Mouse (Mus musculus): Measurements from ENCODE around the gene Olfr1351. TPM values are rescaled to one million over a fixed set of nuclear protein-coding genes. Genes with fewer than 3 reads are reported as not detected.
"Not testable (repeated sequence)": the region's sequence is repeated elsewhere in the genome, so short reads cannot be mapped to it uniquely, and the experiment has no call there.

Gene Olfr1351
- polyA plus RNA-seq (2015; fragmentation: Nextera tagmentation; extraction: Ambion mirVana), result 0.17 TPM in 1 of 2 replicates, not detected in the other

DNA sequence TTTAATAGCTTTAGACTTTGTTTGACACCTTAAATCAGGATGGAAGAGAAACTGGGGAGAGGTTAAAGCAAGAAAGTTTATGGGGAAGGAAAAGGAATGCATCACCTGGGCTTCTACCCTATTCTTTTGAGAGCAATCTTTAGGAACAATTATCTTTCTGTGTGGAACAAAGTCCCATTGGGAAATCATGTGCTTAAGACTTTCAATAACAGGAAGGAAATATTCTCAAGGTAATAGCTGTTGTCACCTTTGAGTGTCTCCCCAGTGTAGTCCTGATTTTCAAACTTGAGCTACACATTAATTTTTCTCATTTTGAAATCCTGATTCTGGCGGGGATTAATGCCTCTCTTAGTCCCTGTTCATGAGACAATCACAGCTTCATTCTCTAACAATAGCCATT, at the start of gene Olfr1351:
TSS of gene Olfr1351 (plus strand) at position 301 of the 400 bp plus-strand sequence.
- Histone ChIP-seq H3K4me3 (replicated peaks) (no peak within 1 kb of the TSS), H3K4me2 (no peak within 1 kb of the TSS), H3K4me1 (no peaks in the 10 kb centered on the region), H3K27me3 (replicated peaks) (no peaks in the 10 kb centered on the region), H3K9ac (replicated peaks) (no peak within 1 kb of the TSS), H3K36me3 (no peaks in the 10 kb centered on the region), H3K27ac (replicated peaks) (no peak within 1 kb of the TSS), H3K9me3 (replicated peaks) (0 out of 2 replicates have a peak, but pooled peaks cover 3% of the 10 kb centered on the region)
- ATAC-seq (ENCODE audit: low FRiP score), result no peak
- 74% methylated on average over 1 of the region's 1 CpGs for WGBS

DNA sequence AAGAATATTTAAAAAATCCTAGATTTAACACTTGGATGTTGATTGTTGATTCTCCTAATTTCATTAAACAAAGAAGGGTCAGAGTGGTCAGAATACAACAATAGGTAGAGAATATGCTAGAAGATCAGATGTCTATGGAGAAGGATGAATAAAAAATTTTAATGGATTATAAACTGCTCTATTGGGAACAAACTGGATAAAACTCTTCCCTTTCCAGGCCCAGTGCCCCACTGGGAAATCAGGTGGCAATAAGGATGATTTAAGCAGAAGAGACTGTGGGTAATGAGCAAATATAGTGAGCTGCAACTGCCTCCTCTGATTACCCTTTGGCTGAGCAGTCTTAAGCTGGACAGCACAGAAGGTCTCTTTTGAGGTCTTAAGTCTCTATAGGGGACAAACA, 49.3 kb upstream of the Olfr1351 start, which contains the start of gene Olfr1353:
TSS of gene Olfr1353 (plus strand) at position 301 of the 400 bp plus-strand sequence.
- not testable (repeated sequence) for H3K4me2 ChIP-seq; H3K9ac ChIP-seq (replicated peaks); H3K9me3 ChIP-seq (replicated peaks); H3K4me1 ChIP-seq; ATAC-seq (ENCODE audit: low FRiP score); H3K27me3 ChIP-seq (replicated peaks); H3K4me3 ChIP-seq (replicated peaks); H3K27ac ChIP-seq (replicated peaks); H3K36me3 ChIP-seq

DNA sequence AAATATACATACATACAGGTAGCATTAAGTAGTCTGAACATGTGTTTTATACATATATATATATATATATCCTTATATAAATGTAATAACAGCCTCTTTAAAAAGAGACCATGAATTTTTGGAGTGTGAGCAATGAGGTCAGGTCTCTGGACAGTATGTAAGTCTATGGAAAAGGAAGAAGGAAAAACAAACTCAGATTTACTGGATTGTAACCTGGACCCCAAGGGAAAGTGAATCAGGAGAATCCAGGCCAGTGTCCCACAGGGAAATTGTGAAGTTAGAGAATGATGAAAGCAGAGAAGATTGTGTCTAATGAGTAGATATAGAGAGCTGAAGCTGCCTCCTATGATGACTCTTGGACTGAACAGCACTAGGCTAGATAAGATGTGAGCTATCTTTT, 31.5 kb upstream of the Olfr1351 start, which contains the start of gene Olfr1352:
TSS of gene Olfr1352 (plus strand) at position 301 of the 400 bp plus-strand sequence.
- Histone ChIP-seq H3K4me1 (no peaks in the 10 kb centered on the region), H3K27ac (replicated peaks) (no peak within 1 kb of the TSS), H3K9me3 (replicated peaks) (no peaks in the 10 kb centered on the region), H3K27me3 (replicated peaks) (no peaks in the 10 kb centered on the region), H3K4me2 (no peak within 1 kb of the TSS), H3K36me3 (no peaks in the 10 kb centered on the region), H3K9ac (replicated peaks) (no peak within 1 kb of the TSS), H3K4me3 (replicated peaks) (no peak within 1 kb of the TSS)
- ATAC-seq (ENCODE audit: low FRiP score), result no peak

DNA sequence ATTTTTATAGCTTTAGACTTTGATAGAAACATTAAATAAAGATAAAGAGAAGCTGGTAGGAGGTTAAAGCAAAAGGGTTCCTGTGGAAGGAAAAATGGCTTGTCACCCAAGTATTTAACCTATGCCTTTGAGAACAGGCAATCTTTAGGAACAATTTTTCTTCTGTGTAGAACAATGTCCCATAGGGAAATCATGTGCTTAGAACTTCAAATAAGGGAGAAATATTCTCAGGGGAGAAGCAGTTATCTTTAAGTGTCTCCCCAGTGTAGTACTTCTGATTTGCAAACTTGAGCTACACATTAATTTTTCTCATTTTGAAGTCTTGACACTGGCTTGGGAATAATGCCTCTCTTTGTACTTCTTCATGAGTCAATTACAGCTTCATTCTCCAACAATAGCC, 16.2 kb downstream of the Olfr1351 start, which contains the start of gene Olfr57:
TSS of gene Olfr57 (plus strand) at position 301 of the 400 bp plus-strand sequence.
- no peaks in the 10 kb centered on the region for H3K4me1 ChIP-seq
- no peak within 1 kb of the TSS for H3K9ac ChIP-seq (replicated peaks)
- no peaks in the 10 kb centered on the region for H3K27me3 ChIP-seq (replicated peaks)
- H3K36me3 ChIP-seq, result no peaks in the 10 kb centered on the region
- no peak within 1 kb of the TSS for H3K27ac ChIP-seq (replicated peaks)
- 0 out of 2 replicates have a peak, but pooled peaks cover 4% of the 10 kb centered on the region for H3K9me3 ChIP-seq (replicated peaks)
- H3K4me3 ChIP-seq (replicated peaks), result no peak within 1 kb of the TSS
- no peak within 1 kb of the TSS for H3K4me2 ChIP-seq
- no peak for ATAC-seq (ENCODE audit: low FRiP score)

DNA sequence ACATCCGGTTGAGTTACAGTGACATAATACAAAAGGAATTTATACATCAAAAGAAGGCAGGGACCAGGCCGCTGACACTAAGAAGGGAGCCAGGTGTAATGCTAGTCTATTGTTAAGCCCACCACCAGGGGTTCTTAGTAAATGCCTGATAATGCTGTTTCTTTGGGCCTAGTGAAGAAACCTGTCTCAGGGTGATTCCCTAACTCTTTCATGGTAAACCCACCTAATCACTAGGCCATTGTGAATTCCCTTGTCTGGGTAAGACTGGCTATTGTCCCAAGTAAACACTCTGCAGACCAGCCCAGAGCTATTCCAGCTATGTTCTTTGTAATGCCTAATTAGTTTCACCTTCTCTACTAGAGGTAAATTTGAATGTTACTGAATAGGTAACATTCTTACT, 30.2 kb downstream of the Olfr1351 start:
- not testable (repeated sequence) for H3K4me3 ChIP-seq (replicated peaks); ATAC-seq (ENCODE audit: low FRiP score); H3K4me2 ChIP-seq; H3K4me1 ChIP-seq; H3K36me3 ChIP-seq; H3K9ac ChIP-seq (replicated peaks); H3K27ac ChIP-seq (replicated peaks); H3K27me3 ChIP-seq (replicated peaks)
- 90% methylated on average over 2 of the region's 2 CpGs for WGBS
- H3K9me3 ChIP-seq (replicated peaks), result peaks cover 12% of the 10 kb centered on the region

DNA sequence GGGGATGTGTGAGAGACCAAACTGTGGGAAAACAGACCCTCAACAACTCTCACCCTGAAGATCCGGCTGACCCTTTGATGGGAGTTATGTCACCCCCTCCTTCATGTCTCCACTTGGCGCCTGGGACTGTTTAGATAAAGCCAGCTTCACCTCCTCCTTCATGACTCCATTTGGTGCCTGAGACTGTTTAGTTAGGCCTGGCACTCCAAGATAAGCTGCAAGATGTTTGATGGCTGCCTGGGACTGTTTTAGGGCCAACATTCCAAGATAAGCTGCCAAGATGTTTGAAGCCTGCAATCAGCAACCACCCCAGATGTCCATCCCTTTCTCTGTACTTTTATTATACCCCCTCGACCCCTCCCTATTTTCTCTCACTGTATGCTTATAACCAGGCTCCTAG, 45.1 kb downstream of the Olfr1351 start:
- ATAC-seq (ENCODE audit: low FRiP score); H3K4me1 ChIP-seq; H3K27me3 ChIP-seq (replicated peaks); H3K27ac ChIP-seq (replicated peaks); H3K4me2 ChIP-seq; H3K4me3 ChIP-seq (replicated peaks); H3K9ac ChIP-seq (replicated peaks); H3K9me3 ChIP-seq (replicated peaks): not testable (repeated sequence)
- 86% methylated on average over 3 of the region's 3 CpGs for WGBS
- peaks cover 37% of the 10 kb centered on the region for H3K36me3 ChIP-seq

Other genes with a start within 250 kb of the Olfr1351 start
- gene Slc1a6, start 232.0 kb upstream of the Olfr1351 start, polyA plus RNA-seq (2015; fragmentation: Nextera tagmentation; extraction: Ambion mirVana), result 27.5 and 31.0 TPM in 2 replicates
- gene Olfr1356, start 160.3 kb upstream of the Olfr1351 start, polyA plus RNA-seq (2015; fragmentation: Nextera tagmentation; extraction: Ambion mirVana), result not detected in 2 replicates
- gene Olfr1355, start 136.9 kb upstream of the Olfr1351 start, polyA plus RNA-seq (2015; fragmentation: Nextera tagmentation; extraction: Ambion mirVana), result not detected in 2 replicates
- gene Olfr1354, start 99.3 kb upstream of the Olfr1351 start, polyA plus RNA-seq (2015; fragmentation: Nextera tagmentation; extraction: Ambion mirVana), result not detected in 2 replicates
- gene Olfr8, start 61.8 kb upstream of the Olfr1351 start, polyA plus RNA-seq (2015; fragmentation: Nextera tagmentation; extraction: Ambion mirVana), result not detected in 2 replicates
- gene Olfr1353, start 49.2 kb upstream of the Olfr1351 start, polyA plus RNA-seq (2015; fragmentation: Nextera tagmentation; extraction: Ambion mirVana), result not detected in 2 replicates
- not detected in 2 replicates for gene Olfr1352, start 31.4 kb upstream of the Olfr1351 start, polyA plus RNA-seq (2015; fragmentation: Nextera tagmentation; extraction: Ambion mirVana)
- 0.24 and 0.60 TPM in 2 replicates for gene Olfr57, start 16.3 kb downstream of the Olfr1351 start, polyA plus RNA-seq (2015; fragmentation: Nextera tagmentation; extraction: Ambion mirVana)
- gene 2610008E11Rik, start 85.1 kb downstream of the Olfr1351 start, polyA plus RNA-seq (2015; fragmentation: Nextera tagmentation; extraction: Ambion mirVana), result 40.9 and 44.4 TPM in 2 replicates
- gene Vmn2r80, start 136.3 kb downstream of the Olfr1351 start, polyA plus RNA-seq (2015; fragmentation: Nextera tagmentation; extraction: Ambion mirVana), result not detected in 2 replicates
- not detected in 2 replicates for gene Vmn2r81, start 235.2 kb downstream of the Olfr1351 start, polyA plus RNA-seq (2015; fragmentation: Nextera tagmentation; extraction: Ambion mirVana)

Data from neural tube, embryonic 15.5 days (tissue).